Mouse (Mus musculus) gastrocnemius, postnatal 36 days (tissue): ENCODE measurements at regions not wholly inside any gene's neighbourhood (a gene's known extent, or its start where the extent isn't known, plus 50 kb on each side); places are given as distances from the start of the nearest gene placed in this dataset.

ENCODE experiments used
- DNase-seq, 2 experiments: peaks; one replicate each; pipeline ENCODE4 v3.0.0; 2022
- intact Hi-C: fragments of 180-260 bp; cut with DNase I; formaldehyde crosslinking; loops from one replicate; pipeline ENCODE4 v1.15.1; 2025

DNA sequence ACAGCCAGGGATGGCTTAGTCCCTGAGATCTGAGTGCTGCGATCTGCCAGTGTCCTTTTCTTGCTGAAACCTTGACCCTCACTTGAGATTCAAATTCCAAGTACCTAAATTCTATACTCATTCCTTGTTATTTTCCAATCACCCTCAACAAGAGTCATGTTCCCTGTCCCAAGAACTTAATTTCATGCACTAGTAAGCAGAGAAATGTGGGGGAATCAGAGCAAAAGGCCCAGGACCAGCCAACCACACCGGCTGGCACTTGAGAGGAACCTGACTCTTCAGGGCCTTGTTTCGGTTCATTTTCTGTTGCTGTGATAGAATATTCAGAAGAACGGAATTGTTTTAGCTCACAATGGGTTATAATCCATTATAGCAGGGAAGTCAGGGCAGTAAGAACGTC is 583.7 kb upstream of the Adam5 start:
- DNase-seq = no peak
- intact Hi-C loops = no loop called here

DNA sequence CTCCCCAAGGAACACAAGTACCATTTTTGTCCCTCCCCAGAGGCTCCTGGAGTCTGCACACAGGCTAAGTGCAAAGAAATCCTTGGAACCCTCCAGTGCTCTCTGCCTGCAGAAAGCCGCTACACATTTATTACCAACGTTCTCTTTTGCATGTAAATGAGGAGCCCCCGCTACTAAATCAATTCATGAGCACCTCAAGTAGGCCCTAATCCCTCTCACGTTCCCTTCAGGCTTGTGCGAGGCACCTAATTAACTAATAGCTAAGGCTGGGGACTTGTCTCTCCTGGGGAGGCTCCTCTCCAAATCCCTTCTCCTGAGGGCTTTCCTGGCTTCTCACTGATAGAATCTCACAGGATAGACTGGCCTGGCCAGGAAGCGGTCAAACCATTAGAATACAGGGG is 568.6 kb upstream of the Adam5 start:
- DNase-seq = no peak
- intact Hi-C loops = no loop called here

DNA sequence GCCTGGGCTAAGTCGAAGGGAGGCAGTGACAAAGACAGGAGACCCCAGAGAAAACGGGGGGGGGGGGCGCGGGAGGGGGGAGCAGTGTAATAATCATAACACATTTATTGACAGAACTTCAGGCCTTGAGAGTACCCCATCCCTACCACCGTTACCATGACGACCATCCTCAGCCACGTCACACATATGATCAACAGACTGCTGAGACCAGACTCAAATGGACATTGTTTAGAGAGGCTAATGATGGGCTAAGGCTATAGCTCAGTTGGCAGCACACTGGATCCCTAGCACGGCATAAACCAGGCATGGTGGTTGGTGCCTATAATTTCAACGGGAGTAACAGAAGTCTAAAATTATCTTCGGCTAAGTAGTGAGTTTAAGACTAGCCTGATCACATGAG is 565.8 kb upstream of the Adam5 start:
- no peak for DNase-seq

DNA sequence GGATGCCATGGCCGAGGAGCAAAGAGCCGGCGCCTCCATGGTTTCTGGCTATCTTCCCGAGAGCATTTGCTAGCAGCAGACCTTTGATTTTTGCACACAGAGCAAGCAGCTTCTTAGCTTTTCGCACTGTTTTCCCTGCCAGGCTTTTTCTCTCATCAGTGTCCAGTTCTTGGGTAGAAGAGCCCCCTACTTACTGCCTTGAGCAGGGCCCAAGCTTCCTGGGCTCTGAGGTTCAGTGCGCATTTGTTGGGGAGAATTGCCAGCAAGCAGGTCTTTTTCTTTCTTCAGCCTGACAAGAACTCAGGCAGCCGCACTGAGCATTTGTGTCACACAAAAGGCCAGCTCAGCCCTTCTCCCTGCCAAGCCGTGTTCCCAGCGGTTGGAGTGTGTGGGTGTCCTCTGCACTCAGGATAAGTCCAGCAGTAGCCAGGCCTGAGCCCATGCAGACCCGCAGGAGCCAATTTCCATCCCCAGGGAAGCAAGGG is 565.2 kb upstream of the Adam5 start:
- peak; percentile 22 to 33 for DNase-seq
- intact Hi-C loops = no loop called here

More for the DNA sequence above, 565.8 kb upstream of the Adam5 start:
- intact Hi-C loops = no loop called here

DNA sequence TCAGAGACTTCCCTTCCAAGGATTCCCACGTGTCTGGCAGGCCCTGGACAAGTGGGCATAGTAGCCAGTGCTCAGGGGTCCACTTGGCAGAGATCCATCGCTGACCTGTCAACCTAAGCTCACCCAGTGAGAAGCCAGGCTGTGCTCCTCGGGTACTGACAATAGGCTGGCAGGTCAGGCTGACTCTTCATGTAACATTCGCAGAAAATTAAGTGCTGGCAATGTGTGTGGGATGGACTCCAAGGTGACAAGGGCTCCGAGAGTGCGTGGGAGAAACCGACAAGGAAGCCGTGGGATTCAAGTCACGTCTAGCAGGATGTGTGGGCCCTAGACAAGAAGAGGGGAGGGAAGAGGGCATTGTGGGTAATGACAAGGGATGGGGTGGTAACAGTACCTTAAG is 564.6 kb upstream of the Adam5 start:
- DNase-seq = no peak
- intact Hi-C loops = no loop called here

- DNase-seq = no peak
- intact Hi-C loops = no loop called here
Observed at GRCm38 (mm10) chr8:25385186-25385585, 561.0 kb upstream of the Adam5 start.

GRCm38 (mm10) chr8:25384591-25384990 is 560.4 kb upstream of the Adam5 start:
- no peak for DNase-seq
- intact Hi-C loops = no loop called here

GRCm38 (mm10) chr8:25373276-25373675 is 549.1 kb upstream of the Adam5 start:
- DNase-seq = no peak
- intact Hi-C loops = no loop called here

DNA sequence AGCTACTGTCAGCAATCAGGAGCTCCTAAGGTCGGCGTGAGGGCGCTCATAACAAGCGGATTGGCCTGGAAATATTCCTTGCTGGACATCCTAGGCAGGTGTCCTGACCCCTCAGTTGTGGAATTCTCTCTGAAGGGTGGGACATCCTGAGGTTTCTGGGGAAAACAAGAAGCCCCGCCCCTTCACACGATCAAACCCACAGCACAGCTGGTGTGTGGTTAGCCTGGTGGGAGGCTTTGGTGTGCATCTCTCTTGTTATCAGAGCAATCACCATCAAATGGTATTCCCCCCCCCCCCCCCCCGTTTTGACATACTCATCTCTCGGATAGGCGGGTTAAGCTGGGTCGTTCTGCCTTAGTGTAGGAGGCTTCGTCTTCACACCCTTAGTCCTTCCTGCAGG is 546.8 kb upstream of the Adam5 start:
- DNase-seq = no peak
- intact Hi-C loops = no loop called here

DNA sequence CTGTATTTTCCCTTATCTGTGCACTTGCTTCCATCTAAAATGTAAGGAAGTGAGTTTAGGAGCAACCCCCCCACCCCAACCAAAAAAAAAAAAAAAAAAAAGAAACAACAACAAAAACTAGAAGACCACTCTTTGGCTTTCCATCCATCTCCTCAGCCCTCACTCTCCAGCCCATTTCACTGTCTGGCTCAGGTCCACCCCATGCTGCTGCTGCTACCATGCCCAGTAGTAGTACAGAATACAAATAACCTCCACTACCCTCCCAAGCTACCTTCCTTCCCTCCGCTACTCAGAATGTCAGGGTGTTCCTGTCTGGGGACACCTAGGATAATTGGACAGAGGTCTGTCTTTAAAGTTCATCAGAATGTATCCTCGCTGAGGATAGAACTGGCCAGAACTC is 545.2 kb upstream of the Adam5 start:
- no peak for DNase-seq
- intact Hi-C loops = no loop called here

- DNase-seq = peak; percentile 43 to 49
- intact Hi-C loops = no loop called here
Observed at GRCm38 (mm10) chr8:25368561-25369091, 544.5 kb upstream of the Adam5 start.

DNA sequence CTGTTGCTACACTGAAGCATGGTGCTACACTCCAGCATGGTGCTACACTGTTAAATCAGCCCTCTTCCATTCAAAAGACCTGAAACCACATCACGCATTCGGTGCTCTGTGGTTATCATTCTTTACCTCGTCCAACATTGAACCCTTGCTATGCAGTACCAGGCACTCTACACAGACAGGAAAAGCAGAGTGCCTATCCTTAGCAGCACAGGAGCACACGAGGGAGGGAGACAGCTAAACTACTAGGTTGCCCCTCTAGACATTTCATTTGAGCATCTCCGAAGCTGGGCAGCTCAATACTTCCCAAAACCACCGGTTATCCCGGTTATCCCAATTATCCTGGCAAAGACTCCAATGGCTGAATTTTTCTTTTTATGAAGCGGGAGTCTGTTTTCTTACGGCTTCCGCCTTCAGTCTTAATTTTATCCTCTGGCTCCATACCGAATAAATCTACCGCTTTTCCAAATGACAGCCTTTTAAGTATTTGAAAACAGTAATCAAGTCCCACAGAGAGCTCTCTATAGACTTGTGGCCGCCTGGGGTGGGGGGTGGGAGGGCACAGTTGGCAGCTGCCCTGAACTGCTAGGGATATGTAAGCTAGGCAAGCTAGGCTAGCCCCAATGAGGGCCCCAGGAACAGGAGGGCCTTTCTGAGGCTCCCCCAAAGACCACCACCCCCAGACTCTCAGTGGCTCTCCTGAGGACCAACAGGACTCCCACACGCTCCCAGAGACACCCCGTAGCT is 543.8 kb upstream of the Adam5 start:
- no peak for DNase-seq
- intact Hi-C loops = no loop called here

DNA sequence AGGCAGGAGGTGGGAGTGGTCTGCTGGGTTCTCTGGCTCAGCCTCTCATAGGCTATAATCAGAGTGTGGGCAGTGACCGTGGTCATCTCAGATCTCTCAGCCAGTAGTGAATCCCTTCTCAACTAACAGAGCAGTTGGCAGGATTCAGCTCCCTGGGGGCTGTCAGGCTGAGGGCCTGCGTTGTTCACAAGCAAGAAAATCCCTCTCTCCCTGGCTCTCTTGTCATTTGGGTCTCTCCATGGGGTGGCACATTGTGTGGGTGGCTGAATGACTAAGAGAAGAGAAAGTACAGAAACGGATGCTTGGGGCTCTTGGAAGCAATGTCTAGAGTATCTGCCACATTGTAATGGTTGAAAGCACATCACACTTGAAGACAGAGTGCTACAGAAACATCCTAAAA is 542.0 kb upstream of the Adam5 start:
- DNase-seq = peak in 1 of 2 experiments; percentile 48
- intact Hi-C loops = no loop called here

DNA sequence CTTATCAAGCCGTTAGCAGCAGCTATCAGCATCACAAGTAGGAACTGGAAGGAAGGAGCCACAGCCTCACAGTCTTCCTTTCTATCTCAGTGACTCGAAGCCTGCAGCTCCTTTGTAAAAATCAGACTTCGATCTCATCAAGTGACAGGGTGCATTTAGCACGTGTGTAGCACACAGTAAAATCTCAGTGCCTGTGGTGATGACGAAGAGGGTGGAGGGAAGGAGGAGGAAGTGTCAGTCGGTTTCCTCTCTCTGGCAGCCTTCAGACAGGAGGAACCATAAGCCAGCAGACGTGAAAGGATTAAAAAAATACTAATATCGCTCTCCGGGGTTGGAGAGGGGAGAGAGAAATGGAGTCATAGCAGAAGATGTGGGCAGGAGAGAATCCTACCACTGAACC is 538.5 kb upstream of the Adam5 start:
- DNase-seq = no peak
- intact Hi-C loops = no loop called here

GRCm38 (mm10) chr8:25362146-25362545 is 538.0 kb upstream of the Adam5 start:
- intact Hi-C loops = no loop called here

GRCm38 (mm10) chr8:25361420-25361819 is 537.3 kb upstream of the Adam5 start:
- intact Hi-C loops = no loop called here
- no peak for DNase-seq

More at GRCm38 (mm10) chr8:25362146-25362545, 538.0 kb upstream of the Adam5 start:
- DNase-seq = no peak

DNA sequence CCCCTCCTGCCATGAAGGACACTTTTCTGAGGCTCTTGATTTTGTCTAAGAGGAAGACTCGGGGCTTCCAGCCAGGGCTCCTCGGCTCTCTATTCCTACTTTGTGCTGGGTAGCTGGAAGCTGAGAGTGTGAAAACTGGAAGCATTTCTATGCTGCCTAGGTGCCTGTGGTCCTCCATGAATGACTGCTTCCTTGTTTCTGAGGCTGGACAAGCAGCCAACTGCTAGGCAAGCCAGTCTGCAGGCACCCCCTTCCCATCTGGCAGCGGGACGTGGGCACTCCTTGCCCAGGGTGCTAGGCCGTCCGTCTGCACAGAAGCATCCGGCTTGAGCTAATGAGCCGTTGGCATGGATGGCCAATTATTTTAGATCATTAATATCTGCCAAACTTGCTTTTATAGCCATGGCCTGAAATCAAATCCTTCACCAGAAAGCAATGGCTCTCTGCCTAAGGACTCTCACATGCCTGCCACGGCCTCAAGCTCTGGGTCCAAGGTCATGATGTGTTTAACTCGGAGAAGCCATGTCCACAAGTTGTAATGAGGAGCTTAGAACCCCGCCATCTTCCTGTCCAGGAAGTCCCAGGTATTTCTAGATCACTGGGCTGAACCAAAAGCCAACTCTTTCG is 534.5 kb upstream of the Adam5 start:
- no peak for DNase-seq
- intact Hi-C loops = loop anchor here (5.0 kb wide), 1 partner anchor 46 kb away; no protein-coding TSS in a partner anchor

DNA sequence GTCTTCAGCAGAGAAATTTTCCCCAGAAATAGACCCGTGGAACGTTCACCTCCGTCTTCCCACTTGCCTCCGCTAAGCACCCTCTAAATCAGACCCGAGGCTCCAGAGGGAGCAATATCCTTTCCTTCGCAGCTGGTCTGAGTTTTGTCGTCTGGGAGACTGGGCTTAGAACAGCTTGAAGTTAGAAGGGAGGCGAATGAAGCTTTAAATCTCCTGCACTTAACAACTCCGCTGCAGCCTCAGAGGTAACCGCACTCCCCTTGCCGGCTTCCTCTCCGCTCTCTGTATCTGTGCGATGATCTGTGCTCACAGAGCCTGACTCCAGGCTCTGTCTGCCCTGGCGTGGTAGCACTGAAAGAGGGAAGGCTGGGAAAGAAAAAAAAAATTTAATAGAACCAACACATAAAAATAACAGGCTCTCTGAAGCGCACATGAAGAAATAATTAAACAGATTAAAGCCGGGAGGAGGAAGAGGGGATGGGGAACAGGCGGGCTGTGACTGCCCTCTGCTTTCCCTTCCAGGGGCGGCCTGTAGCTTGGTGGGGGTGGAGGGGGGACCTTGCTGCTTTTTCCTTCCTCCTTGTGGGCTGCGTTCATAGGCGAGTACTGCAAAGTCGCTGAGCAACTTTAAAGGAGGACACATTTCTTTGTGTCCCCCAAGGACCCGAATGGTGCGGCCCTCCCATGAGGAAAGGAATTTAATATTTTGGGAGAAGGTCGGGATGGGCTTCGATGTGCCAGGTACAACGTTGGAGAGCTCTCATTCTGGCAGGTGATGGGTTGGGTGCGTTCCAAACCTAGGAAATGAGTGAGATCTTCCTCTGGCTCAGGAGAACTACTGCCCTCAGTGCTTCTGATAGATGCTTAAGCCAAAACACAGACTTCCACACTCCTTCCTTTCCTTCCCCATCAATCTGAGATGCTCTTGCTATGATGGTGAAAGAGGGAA is 529.9 kb upstream of the Adam5 start:
- intact Hi-C loops = no loop called here
- DNase-seq = no peak

DNA sequence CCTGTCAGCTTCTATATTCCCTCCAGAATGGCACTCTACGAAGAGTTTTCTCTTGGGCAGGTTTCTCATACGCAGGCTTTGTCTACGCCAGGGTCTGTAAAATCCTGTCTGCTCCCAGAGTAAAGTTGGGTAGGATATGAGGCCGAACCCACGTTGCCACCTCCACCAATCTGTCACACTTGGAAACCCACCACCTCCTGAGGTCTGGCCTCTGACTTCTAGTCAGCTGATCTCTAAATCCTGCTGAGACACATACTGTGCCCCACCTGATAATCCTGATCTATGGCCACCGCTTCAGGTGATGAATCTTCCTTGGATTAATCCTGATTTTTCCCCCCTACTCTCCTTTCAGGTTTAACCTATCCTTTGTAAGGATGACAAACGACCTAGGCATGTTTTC is 529.2 kb upstream of the Adam5 start:
- no peak for DNase-seq
- intact Hi-C loops = no loop called here

DNA sequence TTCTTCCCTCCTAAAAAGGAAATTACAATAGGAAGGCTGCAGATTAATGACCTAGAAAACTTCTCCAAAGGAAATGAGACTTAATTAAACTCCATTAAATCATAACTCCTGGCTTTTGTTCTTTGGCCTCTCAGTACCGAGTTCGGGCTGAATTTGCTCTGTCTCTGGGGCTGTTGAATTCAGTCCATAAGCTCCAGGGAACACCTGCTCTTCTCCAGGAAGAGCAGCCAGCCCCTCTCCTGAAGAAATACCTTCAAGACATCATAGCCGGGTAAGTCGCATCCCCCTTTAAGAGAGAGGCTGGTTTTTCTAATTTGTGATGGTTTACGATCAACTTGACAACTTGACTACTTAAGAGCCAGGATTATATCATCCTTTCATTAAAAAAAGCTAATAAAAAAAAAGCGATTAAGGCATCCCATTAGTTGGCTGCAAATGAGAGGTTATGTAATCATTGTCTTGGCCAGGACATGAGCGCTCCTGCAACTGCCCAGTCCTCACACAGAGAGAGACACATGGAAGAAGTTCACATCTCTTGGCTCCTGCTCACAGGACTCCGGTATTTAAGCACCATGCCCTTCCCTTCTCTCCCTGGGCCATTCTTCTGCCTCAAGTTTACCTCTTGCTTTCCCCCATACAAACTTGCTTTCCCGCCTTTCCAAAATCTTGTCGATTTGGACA is 524.0 kb upstream of the Adam5 start:
- no peak for DNase-seq
- intact Hi-C loops = no loop called here
